Mouse (Mus musculus): Measurements from ENCODE around the gene Slitrk6.

DNA sequence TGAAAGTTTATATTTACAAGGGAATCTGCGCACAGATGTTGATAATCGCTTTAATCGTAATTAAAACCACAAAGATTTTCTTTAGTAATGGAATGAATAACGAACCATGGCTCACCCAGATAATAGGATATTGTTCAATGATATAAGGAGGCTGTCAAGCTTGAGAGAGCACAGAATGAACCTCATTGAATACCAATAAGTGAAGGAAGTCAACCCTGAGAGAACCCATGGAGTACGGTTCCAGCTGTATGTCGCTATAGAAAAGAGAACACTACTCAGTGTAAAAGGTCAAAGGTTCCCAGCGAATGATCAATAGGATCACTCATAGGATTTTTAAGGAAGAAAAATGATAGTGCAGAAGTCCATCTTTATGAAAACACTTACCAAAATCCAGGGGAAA lies 15.1 kb downstream of the Slitrk6 start:
- TF ChIP-seq GATA1 (IDR thresholded peaks at IDR 0.05; ENCODE audit: borderline replicate concordance, low read length) (no peak), FLI1 (IDR thresholded peaks at IDR 0.05; ENCODE audit: low read length) (no peak)
